Mouse (Mus musculus): ENCODE data around the gene Fmod.

Fmod gene

DNA sequence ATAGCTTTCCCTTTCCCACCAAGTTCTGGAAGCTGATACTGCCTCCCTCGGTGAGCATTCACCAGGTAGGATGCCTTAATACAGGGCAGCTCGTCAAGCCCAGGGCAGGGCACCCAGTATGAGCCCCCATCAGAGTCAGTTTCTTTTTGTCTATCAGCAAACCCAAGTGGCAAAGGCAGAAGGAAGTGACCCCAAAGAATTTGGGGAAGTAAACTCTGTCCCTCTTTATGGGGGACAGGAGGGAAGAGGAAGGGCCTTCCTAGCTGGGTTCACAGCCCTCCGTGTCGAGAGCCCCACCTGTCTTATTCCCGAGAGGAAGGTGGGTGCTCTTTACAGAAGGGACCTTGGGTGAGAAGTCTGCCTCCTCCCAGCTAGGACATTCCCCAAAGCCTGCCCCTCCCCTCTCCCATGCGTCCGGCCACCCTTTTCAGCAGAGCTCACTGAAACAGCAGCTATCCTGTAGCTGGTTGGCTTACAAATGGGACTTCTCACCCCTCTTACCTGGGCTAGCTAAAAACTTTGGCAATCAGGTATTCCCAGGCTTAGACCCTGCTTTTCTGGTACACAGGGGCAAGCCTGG lies 58.1 kb downstream of the Fmod start:
- DNase-seq (ENCODE audit: low read depth in 1 of 2, low spot score in 2 of 2) = no peak

DNA sequence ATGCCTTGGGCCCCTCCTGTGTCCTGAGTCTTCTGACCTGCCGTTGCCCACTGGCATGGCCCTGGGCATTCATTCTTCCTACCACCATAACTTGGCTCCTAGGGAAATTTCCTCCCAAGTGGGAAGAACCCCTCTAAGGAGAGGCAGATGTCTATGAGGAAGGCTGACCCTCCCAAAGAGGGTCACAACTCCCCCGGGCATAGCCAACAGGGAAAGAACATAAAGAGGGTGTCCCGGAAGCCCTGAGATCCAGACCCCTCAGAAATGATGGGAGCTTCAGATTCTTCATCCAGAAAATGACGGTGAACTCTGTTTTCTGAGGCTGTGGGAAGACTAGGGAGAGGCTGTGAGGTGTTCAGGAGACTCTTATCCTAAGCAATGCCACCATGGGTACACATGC lies 58.7 kb downstream of the Fmod start:
- no peak for DNase-seq (ENCODE audit: low read depth in 1 of 2, low spot score in 2 of 2)

DNA sequence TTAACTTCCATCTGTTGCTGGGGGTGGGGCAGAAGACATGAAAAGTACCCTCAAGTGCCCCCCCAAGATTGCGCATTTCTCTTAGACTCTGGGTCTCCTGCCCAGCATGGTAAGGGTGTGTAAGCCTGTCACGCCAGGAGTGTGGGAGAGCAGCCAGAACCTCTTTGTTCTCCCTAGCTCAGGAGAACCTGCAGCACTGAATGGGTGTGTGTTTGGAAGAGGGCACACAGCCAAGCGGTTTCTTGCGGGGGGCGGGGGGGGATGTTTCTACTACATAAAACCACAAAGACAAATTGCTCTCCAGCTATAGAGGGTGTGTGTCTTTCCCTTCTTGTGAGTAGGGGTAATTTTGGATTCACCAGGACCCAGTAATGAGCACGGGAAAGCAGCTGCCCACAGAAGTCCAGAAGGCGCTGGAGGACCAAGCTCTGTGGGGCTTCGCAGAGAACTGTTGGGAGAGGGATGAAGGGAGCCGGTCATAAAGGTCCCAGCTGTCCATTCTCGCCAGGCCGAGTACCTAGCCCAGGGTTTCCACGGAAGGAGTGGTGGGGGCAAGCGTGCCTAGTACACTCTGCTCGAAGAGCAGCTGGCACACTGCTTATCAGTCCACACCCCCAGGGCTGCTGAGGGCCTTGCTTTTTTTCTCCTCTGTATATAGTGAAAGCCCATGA lies 59.3 kb downstream of the Fmod start:
- DNase-seq (ENCODE audit: low read depth in 1 of 2, low spot score in 2 of 2) = no peak

DNA sequence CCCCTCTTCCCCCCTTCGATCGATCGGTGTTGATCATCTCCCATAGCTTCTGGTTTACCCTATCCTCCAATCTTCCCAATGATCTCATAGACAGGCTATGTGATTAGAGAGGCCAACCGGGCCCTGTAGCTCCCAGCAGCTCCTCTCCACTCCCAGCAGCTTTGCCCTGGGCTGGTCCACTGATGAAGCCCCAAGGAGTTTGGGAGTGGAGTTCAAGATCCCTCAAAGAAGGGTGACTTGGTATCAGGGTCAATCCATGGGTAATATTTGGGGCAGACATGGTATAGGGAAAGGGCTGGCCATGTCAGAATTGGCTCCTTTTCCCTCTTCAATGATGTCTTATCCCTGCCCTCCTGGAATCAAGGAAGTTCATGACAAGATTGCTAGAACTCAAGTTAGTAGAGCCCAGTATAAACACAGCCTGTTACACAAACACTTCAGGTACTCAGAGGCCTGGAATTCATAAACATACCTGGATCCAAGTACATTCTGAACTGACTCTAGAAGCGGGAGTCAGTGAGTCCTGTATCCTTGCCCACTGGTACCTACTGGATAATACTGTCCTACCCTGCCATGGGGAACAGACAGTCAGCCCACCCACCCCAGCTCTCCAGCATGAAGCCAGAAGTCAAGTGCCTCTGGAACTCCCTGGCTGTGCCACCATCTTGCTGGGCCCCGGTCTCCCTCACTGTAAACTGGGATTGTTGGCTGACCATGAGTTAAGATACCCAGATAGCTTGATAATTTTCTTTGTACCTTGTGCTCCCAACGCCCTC lies 60.2 kb downstream of the Fmod start:
- no peak for DNase-seq (ENCODE audit: low read depth in 1 of 2, low spot score in 2 of 2)

Measured in monocyte, adult 2 months (primary cell).